ENCODE assay signal across 15 mouse cellular contexts in genomic region chr13:44058277-44058676, GRCm38 (mm10).
"Had no signal": no experiment of that assay in that cellular context is flagged by ENCODE, and none has a peak within 500 bp of the region (broad histone marks: within the 10 kb centered on the region; RNA-seq: fewer than 3 reads in every experiment).

No protein-coding gene starts in this region.

- DNase-seq: kidney, postnatal 10 days; kidney, postnatal 4 days; left cerebral cortex, postnatal 4 days; lung, adult 18-20 months; retina, postnatal 1 day; right cerebral cortex, postnatal 4 days; spleen, adult 18-20 months; thymus, adult 18-20 months; thymus, postnatal 25 days had no signal

- H3K27me3 ChIP-seq: limb, embryonic 13.5 days; neural tube, embryonic 13.5 days had no signal

- H3K9me3 ChIP-seq: limb, embryonic 13.5 days; midbrain, embryonic 12.5 days; neural tube, embryonic 13.5 days had no signal

- H3K27ac ChIP-seq: layer of hippocampus, adult 2 months; limb, embryonic 13.5 days; liver, embryonic 14.5 days; midbrain, embryonic 12.5 days; neural tube, embryonic 13.5 days had no signal

- H3K4me3 ChIP-seq: layer of hippocampus, adult 2 months; limb, embryonic 13.5 days; midbrain, embryonic 12.5 days; neural tube, embryonic 13.5 days had no signal

- H3K4me2 ChIP-seq: limb, embryonic 13.5 days; midbrain, embryonic 12.5 days; neural tube, embryonic 13.5 days had no signal

- ATAC-seq: midbrain, embryonic 16.5 days had no signal

- H3K9ac ChIP-seq: limb, embryonic 13.5 days; liver, embryonic 14.5 days; midbrain, embryonic 12.5 days; neural tube, embryonic 13.5 days had no signal

- H3K36me3 ChIP-seq: limb, embryonic 13.5 days; midbrain, embryonic 12.5 days; neural tube, embryonic 13.5 days had no signal
